Mouse (Mus musculus): Measurements from ENCODE around the gene Prrg3.

- TF ChIP-seq POLR2A (IDR thresholded peaks at IDR 0.05; ENCODE audit: borderline replicate concordance, insufficient read depth, low read length) (no peak), CTCF (IDR thresholded peaks at IDR 0.05; ENCODE audit: borderline replicate concordance, insufficient read depth, low read depth, low read length) (no peak)
These were observed 33.5 kb downstream of the Prrg3 start for GRCm38 (mm10) chrX:71995972-71996371.

All from cerebellum, adult 2 months (tissue).